Mouse (Mus musculus): Measurements from ENCODE around the gene Ptar1. TPM values are rescaled to one million over a fixed set of nuclear protein-coding genes. Genes with fewer than 3 reads are reported as not detected.

The Ptar1 gene
- 8.0 and 8.3 TPM in 2 replicates for polyA plus RNA-seq (2012; rRNA removed)

DNA sequence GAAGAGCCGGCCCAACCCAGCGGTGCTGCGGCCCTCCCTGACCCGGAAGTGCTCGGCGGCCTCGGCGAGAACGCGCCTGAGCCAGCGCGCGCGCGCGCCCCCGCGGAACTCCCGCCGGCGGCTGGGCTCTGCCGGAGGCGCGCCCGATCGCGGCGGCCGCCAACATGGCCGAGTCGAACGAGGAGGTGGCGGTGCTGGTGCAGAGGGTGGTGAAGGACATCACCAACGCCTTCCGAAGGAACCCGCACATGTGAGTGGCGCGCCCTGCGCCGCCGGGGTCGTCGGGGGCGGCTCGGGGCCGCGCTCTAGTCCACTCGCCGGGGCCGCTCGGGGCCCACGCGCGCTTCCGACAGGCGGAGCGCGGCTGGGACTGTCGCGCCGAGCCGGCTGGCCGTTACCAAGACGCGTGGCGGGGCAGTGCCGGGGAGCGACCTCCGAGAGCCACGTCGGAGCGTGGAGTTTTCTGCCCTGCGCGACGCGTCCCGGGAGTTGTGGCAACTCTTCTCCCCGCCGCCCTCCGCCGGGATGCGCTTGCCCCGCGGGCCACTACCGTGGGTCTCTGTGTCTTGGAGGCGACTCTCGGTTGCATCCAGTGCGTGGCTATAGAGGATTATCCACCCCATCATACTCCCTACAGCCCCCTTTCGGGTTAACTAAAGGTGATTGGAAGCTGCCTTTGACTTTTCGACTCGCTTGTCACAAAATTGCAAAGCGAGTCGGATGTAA lies at the start of gene Ptar1:
TSS of gene Ptar1 (plus strand) at position 134 of the 726 bp plus-strand sequence.
- H3K4me1 ChIP-seq (ENCODE audit: control insufficient read depth, insufficient read depth, low read length): peaks cover 2% of the 10 kb centered on the region; the same call in 1 of the 2 replicates
- peak within 1 kb of the TSS; percentile 100 for H3K27ac ChIP-seq (ENCODE audit: insufficient read depth, low read length)
- peak; percentile 71; the same call in 1 of the 2 replicates for TF ChIP-seq POLR2A (IDR thresholded peaks at IDR 0.05; ENCODE audit: extremely low read depth, insufficient read depth, low read length)
- no peak for TF ChIP-seq CTCF (IDR thresholded peaks at IDR 0.05; ENCODE audit: extremely low read depth, insufficient read depth, low read length)
- H3K4me3 ChIP-seq (ENCODE audit: insufficient read depth, low read length): peak within 1 kb of the TSS; percentile 89

DNA sequence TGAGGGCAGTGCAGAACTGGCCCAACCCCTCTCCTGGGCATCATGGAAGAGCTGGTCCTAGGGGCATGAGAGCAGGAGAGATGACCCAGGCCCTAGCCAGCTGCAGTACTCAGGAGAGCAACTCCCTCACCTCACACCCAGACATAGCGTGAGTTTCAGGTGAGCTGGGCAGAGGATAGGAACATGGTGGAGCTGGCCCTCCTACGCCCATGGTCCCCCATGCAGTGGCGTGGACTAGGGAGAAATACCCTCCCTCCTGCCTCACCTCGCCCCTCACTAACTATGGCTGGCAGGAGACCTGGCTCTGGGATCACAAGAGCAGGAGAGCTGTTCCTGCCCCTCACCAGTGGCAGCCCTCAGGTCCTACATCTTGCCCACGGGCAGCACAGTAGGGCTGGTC lies 43.4 kb upstream of the Ptar1 start:
- TF ChIP-seq POLR2A (IDR thresholded peaks at IDR 0.05; ENCODE audit: extremely low read depth, insufficient read depth, low read length) (no peak), CTCF (IDR thresholded peaks at IDR 0.05; ENCODE audit: extremely low read depth, insufficient read depth, low read length) (no peak)

DNA sequence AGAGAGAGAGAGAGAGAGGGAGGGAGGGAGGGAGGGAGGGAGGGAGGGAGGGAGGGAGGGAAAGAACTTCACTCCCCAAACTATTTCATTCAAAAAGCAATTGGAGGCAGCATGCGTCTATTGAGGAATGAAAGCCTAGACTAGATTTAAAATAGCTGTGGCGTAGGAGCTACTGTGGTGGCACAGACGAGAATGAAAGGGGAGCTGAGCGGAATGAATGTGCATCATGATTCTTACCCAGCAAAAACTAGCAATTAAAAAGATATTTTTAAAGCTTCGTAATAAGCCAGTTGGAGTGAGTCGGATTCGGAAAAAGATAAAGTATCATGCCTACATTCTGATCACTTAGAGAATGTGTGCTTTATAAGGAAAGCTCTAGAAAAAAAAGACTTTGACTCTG lies 41.9 kb upstream of the Ptar1 start:
- H3K4me3 ChIP-seq (ENCODE audit: insufficient read depth, low read length): no peak overlapping the region
- no peak overlapping the region for H3K27ac ChIP-seq (ENCODE audit: insufficient read depth, low read length)
- peaks cover 2% of the 10 kb centered on the region for H3K4me1 ChIP-seq (ENCODE audit: control insufficient read depth, insufficient read depth, low read length)
- TF ChIP-seq CTCF (IDR thresholded peaks at IDR 0.05; ENCODE audit: extremely low read depth, insufficient read depth, low read length) (no peak), POLR2A (IDR thresholded peaks at IDR 0.05; ENCODE audit: extremely low read depth, insufficient read depth, low read length) (no peak)

More for the DNA sequence above, 43.4 kb upstream of the Ptar1 start:
- no peak overlapping the region for H3K27ac ChIP-seq (ENCODE audit: insufficient read depth, low read length)
- H3K4me3 ChIP-seq (ENCODE audit: insufficient read depth, low read length): no peak overlapping the region
- H3K4me1 ChIP-seq (ENCODE audit: control insufficient read depth, insufficient read depth, low read length): peaks cover 2% of the 10 kb centered on the region

DNA sequence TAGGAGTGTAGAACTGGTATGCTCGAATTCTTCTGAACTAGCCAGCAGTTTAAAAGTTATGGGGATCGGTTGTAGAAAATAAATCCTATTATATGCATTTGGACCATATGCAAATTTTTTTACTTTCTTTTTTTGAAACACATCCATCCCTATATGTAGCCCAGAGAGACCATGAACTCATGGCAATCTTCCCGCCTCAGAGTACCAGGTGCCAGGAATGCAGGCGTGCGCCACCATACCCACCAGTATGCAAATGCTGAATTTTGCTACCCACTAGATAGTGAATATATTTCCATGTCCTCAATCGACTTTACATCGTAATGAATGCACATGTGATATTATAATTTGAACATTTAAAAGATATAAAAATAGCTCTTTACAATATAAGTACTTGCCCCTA lies 39.9 kb upstream of the Ptar1 start:
- TF ChIP-seq POLR2A (IDR thresholded peaks at IDR 0.05; ENCODE audit: extremely low read depth, insufficient read depth, low read length) (no peak), CTCF (IDR thresholded peaks at IDR 0.05; ENCODE audit: extremely low read depth, insufficient read depth, low read length) (no peak)
- H3K4me1 ChIP-seq (ENCODE audit: control insufficient read depth, insufficient read depth, low read length): peaks cover 2% of the 10 kb centered on the region
- H3K4me3 ChIP-seq (ENCODE audit: insufficient read depth, low read length): no peak overlapping the region
- H3K27ac ChIP-seq (ENCODE audit: insufficient read depth, low read length): no peak overlapping the region

DNA sequence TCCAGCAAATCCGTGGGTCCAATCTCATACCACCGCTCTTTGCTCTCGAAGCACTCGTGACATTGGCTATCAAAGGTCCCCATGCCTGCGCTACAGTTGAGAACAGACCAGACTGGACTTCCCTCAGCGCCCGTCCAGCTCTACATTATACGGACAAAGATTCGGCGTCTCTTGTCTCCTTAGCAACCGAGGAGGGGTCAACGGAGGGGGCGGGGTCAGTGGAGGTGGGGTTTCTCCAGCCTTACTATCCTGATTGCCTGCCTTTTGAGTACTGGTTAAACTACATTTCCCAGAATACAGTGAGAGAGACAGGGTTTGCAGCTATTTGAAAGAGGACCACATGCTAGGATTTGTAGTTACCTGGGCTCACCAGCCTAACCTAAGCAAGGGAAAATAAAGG lies 34.6 kb upstream of the Ptar1 start, which contains the start of gene 1700028P14Rik:
TSS of gene 1700028P14Rik (minus strand) at position 169 of the 400 bp plus-strand sequence.
- TF ChIP-seq CTCF (IDR thresholded peaks at IDR 0.05; ENCODE audit: extremely low read depth, insufficient read depth, low read length) (no peak), POLR2A (IDR thresholded peaks at IDR 0.05; ENCODE audit: extremely low read depth, insufficient read depth, low read length) (no peak)
- Histone ChIP-seq H3K4me3 (ENCODE audit: insufficient read depth, low read length) (peak within 1 kb of the TSS; percentile 23), H3K4me1 (ENCODE audit: control insufficient read depth, insufficient read depth, low read length) (peaks cover 1% of the 10 kb centered on the region; the same call in 1 of the 2 replicates), H3K27ac (ENCODE audit: insufficient read depth, low read length) (no peak within 1 kb of the TSS)

DNA sequence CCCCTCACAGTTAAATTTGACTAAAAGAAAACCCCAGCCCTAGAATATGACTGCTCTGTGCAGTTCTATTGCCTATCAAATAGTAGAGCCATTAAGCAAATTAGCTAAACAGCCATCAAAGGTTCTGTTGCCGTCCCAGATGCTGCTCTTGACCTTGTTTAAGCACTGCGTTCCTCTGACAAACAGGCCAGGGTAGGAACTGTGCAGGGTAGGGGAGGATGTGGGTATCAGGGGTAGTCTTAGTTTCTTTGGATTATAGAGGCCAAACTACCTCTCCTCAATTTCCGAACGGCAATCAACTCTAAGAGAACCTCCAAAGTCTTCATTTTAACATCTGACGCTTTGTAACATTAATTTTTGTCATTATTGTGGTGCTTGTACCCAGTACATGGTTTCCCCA lies 34.1 kb upstream of the Ptar1 start:
- Histone ChIP-seq H3K4me1 (ENCODE audit: control insufficient read depth, insufficient read depth, low read length) (no peaks in the 10 kb centered on the region), H3K27ac (ENCODE audit: insufficient read depth, low read length) (no peak overlapping the region), H3K4me3 (ENCODE audit: insufficient read depth, low read length) (no peak overlapping the region)
- TF ChIP-seq POLR2A (IDR thresholded peaks at IDR 0.05; ENCODE audit: extremely low read depth, insufficient read depth, low read length): no peak
- TF ChIP-seq CTCF (IDR thresholded peaks at IDR 0.05; ENCODE audit: extremely low read depth, insufficient read depth, low read length): no peak

DNA sequence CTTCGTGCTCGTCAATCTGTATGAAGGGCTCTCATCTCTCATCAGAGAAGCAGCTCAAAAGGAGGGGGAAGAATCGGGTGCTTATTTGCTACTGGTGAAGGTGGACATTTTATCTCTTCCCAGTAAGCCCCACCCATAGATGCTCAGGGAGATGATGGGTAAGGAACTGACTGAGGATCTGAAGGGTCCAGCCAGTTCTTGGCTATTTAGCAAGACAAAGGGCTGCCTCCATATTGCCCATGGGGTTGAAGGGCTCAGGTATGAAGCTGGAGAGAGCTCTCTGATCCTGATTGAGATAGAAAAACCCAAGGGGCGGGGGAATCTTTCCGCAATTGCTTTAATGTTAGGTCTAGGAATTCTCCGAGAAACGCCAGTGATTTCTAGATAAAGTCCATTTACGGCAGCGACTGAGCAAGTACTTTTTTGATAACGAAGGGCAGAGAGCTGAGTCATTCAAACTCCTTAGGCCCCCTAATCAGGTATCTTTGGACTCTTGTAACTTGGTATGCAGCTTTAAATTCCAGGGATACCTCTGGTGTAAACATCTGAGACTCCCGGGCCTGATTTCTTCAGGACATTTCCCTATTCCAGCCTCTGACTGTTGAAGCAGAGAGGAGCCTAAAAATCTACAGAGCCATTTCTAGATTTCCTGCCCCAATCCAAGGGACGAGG lies 29.8 kb upstream of the Ptar1 start:
- no peak for TF ChIP-seq POLR2A (IDR thresholded peaks at IDR 0.05; ENCODE audit: extremely low read depth, insufficient read depth, low read length)
- TF ChIP-seq CTCF (IDR thresholded peaks at IDR 0.05; ENCODE audit: extremely low read depth, insufficient read depth, low read length): no peak
- H3K27ac ChIP-seq (ENCODE audit: insufficient read depth, low read length): no peak overlapping the region
- H3K4me3 ChIP-seq (ENCODE audit: insufficient read depth, low read length): no peak overlapping the region
- H3K4me1 ChIP-seq (ENCODE audit: control insufficient read depth, insufficient read depth, low read length): no peaks in the 10 kb centered on the region

DNA sequence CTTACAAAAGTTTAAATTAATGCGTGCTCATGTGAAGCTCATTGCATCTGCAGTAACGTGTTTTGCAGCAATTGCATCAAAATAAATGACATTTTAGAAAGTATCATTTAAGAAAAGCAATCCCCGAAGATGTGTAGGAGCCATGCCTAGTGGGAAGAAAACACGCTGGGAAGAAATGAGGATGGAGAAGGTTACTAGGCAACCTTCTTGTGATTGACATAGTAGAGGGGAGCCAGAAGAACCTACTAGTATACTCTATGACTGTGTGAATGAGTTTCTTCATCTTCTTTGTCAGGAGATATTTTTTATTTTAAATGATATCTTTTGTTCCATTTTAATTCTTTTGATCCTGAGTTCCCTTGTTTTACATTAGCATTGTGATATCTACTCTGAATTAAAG lies 28.9 kb upstream of the Ptar1 start:
- TF ChIP-seq POLR2A (IDR thresholded peaks at IDR 0.05; ENCODE audit: extremely low read depth, insufficient read depth, low read length): no peak
- no peak for TF ChIP-seq CTCF (IDR thresholded peaks at IDR 0.05; ENCODE audit: extremely low read depth, insufficient read depth, low read length)
- Histone ChIP-seq H3K4me3 (ENCODE audit: insufficient read depth, low read length) (no peak overlapping the region), H3K4me1 (ENCODE audit: control insufficient read depth, insufficient read depth, low read length) (no peaks in the 10 kb centered on the region), H3K27ac (ENCODE audit: insufficient read depth, low read length) (no peak overlapping the region)

DNA sequence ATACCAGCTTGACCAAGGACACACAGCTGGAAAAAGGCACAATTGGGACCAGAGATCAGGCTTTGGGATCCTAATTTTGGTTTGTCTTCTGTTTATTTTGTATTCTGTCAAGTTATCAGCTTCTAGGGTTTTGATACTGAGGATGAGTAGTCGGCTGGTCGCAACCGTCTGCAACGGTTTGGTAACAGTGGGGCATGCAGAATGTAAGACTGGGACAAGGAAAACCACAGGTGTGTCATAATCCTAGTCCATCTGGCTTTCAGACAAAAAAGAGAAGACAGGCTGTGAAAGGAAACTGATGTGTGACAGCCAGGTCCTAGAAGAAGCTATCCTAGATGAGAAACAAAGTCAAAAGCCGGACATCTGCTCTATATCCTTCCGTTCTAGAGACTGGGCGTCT lies 23.1 kb upstream of the Ptar1 start:
- Histone ChIP-seq H3K4me1 (ENCODE audit: control insufficient read depth, insufficient read depth, low read length) (no peaks in the 10 kb centered on the region), H3K4me3 (ENCODE audit: insufficient read depth, low read length) (no peak overlapping the region), H3K27ac (ENCODE audit: insufficient read depth, low read length) (no peak overlapping the region)
- TF ChIP-seq CTCF (IDR thresholded peaks at IDR 0.05; ENCODE audit: extremely low read depth, insufficient read depth, low read length) (no peak), POLR2A (IDR thresholded peaks at IDR 0.05; ENCODE audit: extremely low read depth, insufficient read depth, low read length) (no peak)

Measured in cortical plate, adult 2 months (tissue).